Mouse (Mus musculus) embryonic fibroblast, embryonic 13.5 days (primary cell): ENCODE measurements around the gene Galnt6.

ENCODE experiments used
- CTCF ChIP-seq: IDR thresholded peaks from 2 replicates; pipeline ENCODE4 v1.5.1; 2011; ENCODE audit warnings: mild to moderate bottlenecking, control low read depth, low read length, moderate library complexity, borderline replicate concordance; ENCODE audit not compliant: insufficient read depth
- POLR2A ChIP-seq: IDR thresholded peaks from 2 replicates; pipeline ENCODE4 v1.6.1; 2011; ENCODE audit warnings: low read depth, mild to moderate bottlenecking, control low read depth, low read length, moderate library complexity

DNA sequence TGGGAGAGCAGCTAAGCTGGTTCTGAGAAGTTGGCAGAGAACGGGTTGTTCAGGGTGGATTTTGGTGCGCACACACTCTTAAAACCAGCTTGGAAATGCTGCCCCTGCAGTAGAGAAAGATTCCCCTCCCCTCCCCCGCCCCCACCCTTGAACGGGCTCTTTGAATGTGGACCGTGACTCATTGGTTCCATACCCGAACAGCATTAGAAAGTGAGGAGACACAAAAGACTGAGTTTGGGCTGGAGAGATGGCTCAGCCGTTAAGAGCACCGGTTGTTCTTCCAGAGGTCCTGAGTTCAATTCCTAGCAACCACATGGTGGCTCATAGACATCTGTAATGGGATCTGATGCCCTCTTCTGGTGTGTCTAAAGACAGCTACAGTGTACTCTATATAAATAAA lies 59.2 kb downstream of the Galnt6 start:
- TF ChIP-seq POLR2A (no peak), CTCF (no peak)
